9 mouse cellular contexts compared by ENCODE assay signal in the genomic region with DNA sequence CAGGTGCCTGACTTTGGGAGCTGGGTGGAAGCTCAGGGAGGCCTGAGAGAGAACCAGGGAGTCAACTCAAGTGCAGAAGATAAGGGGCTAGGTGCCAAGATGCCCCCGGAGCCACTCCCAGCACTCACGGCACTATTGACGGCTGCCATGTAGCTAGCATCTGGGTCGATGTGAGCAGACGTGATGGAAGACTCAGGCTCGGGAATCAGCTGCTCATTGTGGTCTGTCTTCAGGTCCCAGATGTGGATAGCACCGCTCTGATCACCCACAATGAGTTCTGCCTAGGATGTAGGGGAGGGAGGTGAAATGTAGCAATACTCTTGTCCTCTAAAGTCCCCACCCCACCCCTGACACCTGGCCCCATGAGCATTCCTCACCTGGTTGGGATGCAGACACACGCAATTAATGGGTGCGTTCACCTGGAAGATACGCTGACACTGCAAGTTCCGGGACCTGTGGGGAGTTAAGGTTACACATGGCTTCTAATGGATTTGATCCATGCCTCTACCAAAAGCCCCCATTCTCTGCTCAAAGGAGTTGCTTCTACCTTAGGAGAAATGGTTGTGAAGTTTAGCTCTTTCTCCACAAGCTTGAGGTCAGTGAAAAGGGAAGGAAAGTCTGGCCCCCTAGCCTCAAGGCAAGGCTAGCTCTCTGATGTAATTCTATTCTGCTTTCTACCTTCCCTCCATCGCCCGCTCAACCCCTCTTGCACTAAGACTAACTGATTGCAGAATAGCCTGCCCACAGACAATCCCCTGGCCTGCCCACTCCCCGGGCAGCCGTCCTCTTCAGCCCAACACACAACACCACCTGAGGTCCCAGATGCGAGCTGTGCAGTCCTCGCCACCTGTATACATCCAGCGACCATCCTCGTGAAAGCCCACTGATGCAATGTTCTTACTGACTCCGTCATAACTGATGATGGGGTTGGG. TPM values are rescaled to one million over a fixed set of nuclear protein-coding genes. Genes with fewer than 3 reads are reported as not detected.
A peak's percentile ranks its signal among the peaks of the same experiment; 100 is the strongest.
DNase-seq lines count a peak whose midpoint lies in the region; ATAC-seq lines count a peak whose summit lies in the region.
"Had no signal": no experiment of that assay in that cellular context is flagged by ENCODE, and none has a peak within 500 bp of the region (broad histone marks: within the 10 kb centered on the region; RNA-seq: fewer than 3 reads in every experiment).

No protein-coding gene starts in this region.

- 91% methylated on average over 20 of the region's 20 CpGs for WGBS in kidney, embryonic 14.5 days
- 88% methylated on average over 20 of the region's 20 CpGs for WGBS in embryonic facial prominence, embryonic 13.5 days
- 89% methylated on average over 20 of the region's 20 CpGs for WGBS in intestine, embryonic 15.5 days
- WGBS in midbrain, embryonic 16.5 days = 91% methylated on average over 20 of the region's 20 CpGs

- H3K9ac ChIP-seq in kidney, embryonic 14.5 days (ENCODE audit: low read depth, low read length) = peak overlapping the region; percentile 81; the same call in 1 of the 2 replicates
- H3K9ac ChIP-seq in embryonic facial prominence, embryonic 13.5 days = peak overlapping the region; percentile 91
- no peak overlapping the region for H3K9ac ChIP-seq in intestine, embryonic 15.5 days
- H3K9ac ChIP-seq in midbrain, embryonic 16.5 days (ENCODE audit: low read depth, low read length) = peak overlapping the region; percentile 90; the same call in 1 of the 2 replicates

- H3K4me2 ChIP-seq in kidney, embryonic 14.5 days (replicated peaks; ENCODE audit: low read depth, low read length) = peak overlapping the region; percentile 64; the same call in 1 of the 2 replicates
- H3K4me2 ChIP-seq in embryonic facial prominence, embryonic 13.5 days = peak overlapping the region; percentile 71
- peak overlapping the region; percentile 76 for H3K4me2 ChIP-seq in intestine, embryonic 15.5 days (replicated peaks)
- H3K4me2 ChIP-seq in midbrain, embryonic 16.5 days (ENCODE audit: low read length) = peak overlapping the region; percentile 73; the same call in 1 of the 2 replicates

- DNase-seq in kidney, postnatal 36 days = no peak
- DNase-seq in right cerebral cortex, postnatal 25 days = no peak
- no peak for DNase-seq in left cerebral cortex, postnatal 36 days (ENCODE audit: low spot score in 2 of 2)
- no peak for DNase-seq in gastrocnemius, adult 8-10 months (ENCODE audit: low spot score in 2 of 2)
- DNase-seq: heart, postnatal 36 days had no signal

- H3K27me3 ChIP-seq in kidney, embryonic 14.5 days (ENCODE audit: control insufficient read depth, insufficient read depth, low read length) = no peaks in the 10 kb centered on the region
- no peaks in the 10 kb centered on the region for H3K27me3 ChIP-seq in embryonic facial prominence, embryonic 13.5 days
- no peaks in the 10 kb centered on the region for H3K27me3 ChIP-seq in intestine, embryonic 15.5 days (replicated peaks)
- H3K27me3 ChIP-seq in midbrain, embryonic 16.5 days (ENCODE audit: control insufficient read depth, insufficient read depth, low read depth, low read length) = no peaks in the 10 kb centered on the region

- H3K36me3 ChIP-seq in kidney, embryonic 14.5 days (ENCODE audit: control insufficient read depth, insufficient read depth, low read length) = peaks cover 38% of the 10 kb centered on the region
- peaks cover 40% of the 10 kb centered on the region for H3K36me3 ChIP-seq in embryonic facial prominence, embryonic 13.5 days
- peaks cover 22% of the 10 kb centered on the region for H3K36me3 ChIP-seq in intestine, embryonic 15.5 days
- peaks cover 22% of the 10 kb centered on the region for H3K36me3 ChIP-seq in midbrain, embryonic 16.5 days (ENCODE audit: control insufficient read depth, insufficient read depth, low read length)

- intact Hi-C loops in left cerebral cortex, postnatal 36 days (cut with DNase I) = loop anchor here (5.0 kb wide), 1 partner anchor 35 kb away; no protein-coding TSS in a partner anchor

- H3K9me3 ChIP-seq in kidney, embryonic 14.5 days (ENCODE audit: control insufficient read depth, low read length) = no peaks in the 10 kb centered on the region
- no peaks in the 10 kb centered on the region for H3K9me3 ChIP-seq in embryonic facial prominence, embryonic 13.5 days
- no peaks in the 10 kb centered on the region for H3K9me3 ChIP-seq in intestine, embryonic 15.5 days
- no peaks in the 10 kb centered on the region for H3K9me3 ChIP-seq in midbrain, embryonic 16.5 days (replicated peaks; ENCODE audit: control insufficient read depth, low read length, poor library complexity, severe bottlenecking)

- no peak for ATAC-seq in kidney, embryonic 14.5 days (ENCODE audit: low FRiP score, low TSS enrichment)
- ATAC-seq in embryonic facial prominence, embryonic 13.5 days (ENCODE audit: insufficient number of reproducible peaks, insufficient read depth, low FRiP score, low TSS enrichment, low read depth) = no peak
- ATAC-seq in intestine, embryonic 15.5 days = no peak
- no peak for ATAC-seq in midbrain, embryonic 16.5 days

- H3K4me3 ChIP-seq in kidney, embryonic 14.5 days (ENCODE audit: low read length) = peak overlapping the region; percentile 75; the same call in 1 of the 2 replicates
- peak overlapping the region; percentile 76 for H3K4me3 ChIP-seq in embryonic facial prominence, embryonic 13.5 days
- H3K4me3 ChIP-seq in intestine, embryonic 15.5 days (replicated peaks) = no peak overlapping the region; the same call in 1 of the 2 replicates
- no peak overlapping the region for H3K4me3 ChIP-seq in midbrain, embryonic 16.5 days (ENCODE audit: low read depth, low read length)

- H3K27ac ChIP-seq in kidney, embryonic 14.5 days (ENCODE audit: low read depth, low read length) = no peak overlapping the region
- no peak overlapping the region for H3K27ac ChIP-seq in embryonic facial prominence, embryonic 13.5 days
- no peak overlapping the region for H3K27ac ChIP-seq in intestine, embryonic 15.5 days
- H3K27ac ChIP-seq in midbrain, embryonic 16.5 days (ENCODE audit: low read length) = no peak overlapping the region

- H3K4me1 ChIP-seq in kidney, embryonic 14.5 days (ENCODE audit: control insufficient read depth, insufficient read depth, low read length) = peaks cover 31% of the 10 kb centered on the region
- peaks cover 44% of the 10 kb centered on the region for H3K4me1 ChIP-seq in embryonic facial prominence, embryonic 13.5 days
- H3K4me1 ChIP-seq in intestine, embryonic 15.5 days (replicated peaks) = peaks cover 38% of the 10 kb centered on the region
- peaks cover 17% of the 10 kb centered on the region for H3K4me1 ChIP-seq in midbrain, embryonic 16.5 days (ENCODE audit: control insufficient read depth, insufficient read depth, low read length)

RNA-seq across cellular contexts. Expression of a gene that starts 1.6 kb away (rescaled TPM):
- 36.4 and 36.9 TPM in 2 replicates for polyA plus RNA-seq in kidney, embryonic 14.5 days (2014; fragmentation: Nextera tagmentation; extraction: Ambion mirVana)
- 32.5 and 33.2 TPM in 2 replicates for polyA plus RNA-seq in embryonic facial prominence, embryonic 13.5 days (2015; fragmentation: Nextera tagmentation; extraction: Ambion mirVana)
- 25.2 and 27.3 TPM in 2 replicates for polyA plus RNA-seq in intestine, embryonic 15.5 days (2015; fragmentation: Nextera tagmentation; extraction: Ambion mirVana)
- polyA plus RNA-seq in midbrain, embryonic 16.5 days (2015; fragmentation: Nextera tagmentation; extraction: Ambion mirVana) = 36.5 and 37.2 TPM in 2 replicates
- total RNA-seq in left cerebral cortex, postnatal 36 days (2021) = 10 to 100 TPM; 35.1 to 35.8 TPM
- 10 to 100 TPM in 2 of 4 experiments, 1 to 10 TPM in 2; 8.2 to 11.3 (median 9.6) TPM for total RNA-seq in gastrocnemius, adult 8-10 months (2022)

RNA-seq across cellular contexts. Expression of a gene that starts 3.6 kb away (rescaled TPM):
- polyA plus RNA-seq in kidney, embryonic 14.5 days (2014; fragmentation: Nextera tagmentation; extraction: Ambion mirVana) = 0.71 and 1.6 TPM in 2 replicates
- polyA plus RNA-seq in embryonic facial prominence, embryonic 13.5 days (2015; fragmentation: Nextera tagmentation; extraction: Ambion mirVana) = not detected in 2 replicates
- 0.40 and 0.68 TPM in 2 replicates for polyA plus RNA-seq in intestine, embryonic 15.5 days (2015; fragmentation: Nextera tagmentation; extraction: Ambion mirVana)
- polyA plus RNA-seq in midbrain, embryonic 16.5 days (2015; fragmentation: Nextera tagmentation; extraction: Ambion mirVana) = 0.40 TPM in 1 of 2 replicates, not detected in the other
- 1 to 10 TPM in 1 of 2 experiments, under 1 TPM in 1; 0.86 to 1.1 TPM for total RNA-seq in left cerebral cortex, postnatal 36 days (2021)
- not detected for total RNA-seq in gastrocnemius, adult 8-10 months (2022)
- total RNA-seq: heart, postnatal 36 days had no signal

RNA-seq across cellular contexts. Expression of a gene that starts 7.1 kb away (rescaled TPM):
- 54.1 and 65.0 TPM in 2 replicates for polyA plus RNA-seq in kidney, embryonic 14.5 days (2014; fragmentation: Nextera tagmentation; extraction: Ambion mirVana)
- polyA plus RNA-seq in embryonic facial prominence, embryonic 13.5 days (2015; fragmentation: Nextera tagmentation; extraction: Ambion mirVana) = 47.4 and 48.7 TPM in 2 replicates
- 79.9 and 80.6 TPM in 2 replicates for polyA plus RNA-seq in intestine, embryonic 15.5 days (2015; fragmentation: Nextera tagmentation; extraction: Ambion mirVana)
- polyA plus RNA-seq in midbrain, embryonic 16.5 days (2015; fragmentation: Nextera tagmentation; extraction: Ambion mirVana) = 64.2 and 70.2 TPM in 2 replicates
- 10 to 100 TPM; 60.4 to 75.1 TPM for total RNA-seq in left cerebral cortex, postnatal 36 days (2021)
- 10 to 100 TPM; 55.1 to 60.3 (median 60.2) TPM for total RNA-seq in gastrocnemius, adult 8-10 months (2022)

RNA-seq across cellular contexts. Expression of a gene that starts 7.2 kb away (rescaled TPM):
- polyA plus RNA-seq in kidney, embryonic 14.5 days (2014; fragmentation: Nextera tagmentation; extraction: Ambion mirVana) = 21.6 and 23.2 TPM in 2 replicates
- 44.4 and 46.4 TPM in 2 replicates for polyA plus RNA-seq in embryonic facial prominence, embryonic 13.5 days (2015; fragmentation: Nextera tagmentation; extraction: Ambion mirVana)
- polyA plus RNA-seq in intestine, embryonic 15.5 days (2015; fragmentation: Nextera tagmentation; extraction: Ambion mirVana) = 23.0 and 29.3 TPM in 2 replicates
- 46.4 and 50.2 TPM in 2 replicates for polyA plus RNA-seq in midbrain, embryonic 16.5 days (2015; fragmentation: Nextera tagmentation; extraction: Ambion mirVana)
- 10 to 100 TPM; 26.2 to 40.9 TPM for total RNA-seq in left cerebral cortex, postnatal 36 days (2021)
- total RNA-seq in gastrocnemius, adult 8-10 months (2022) = 10 to 100 TPM; 13.6 to 14.6 (median 14.2) TPM

RNA-seq across cellular contexts. Expression of a gene that starts 11.1 kb away (rescaled TPM):
- polyA plus RNA-seq in kidney, embryonic 14.5 days (2014; fragmentation: Nextera tagmentation; extraction: Ambion mirVana) = 1.6 and 1.8 TPM in 2 replicates
- polyA plus RNA-seq in embryonic facial prominence, embryonic 13.5 days (2015; fragmentation: Nextera tagmentation; extraction: Ambion mirVana) = 3.5 and 5.4 TPM in 2 replicates
- polyA plus RNA-seq in intestine, embryonic 15.5 days (2015; fragmentation: Nextera tagmentation; extraction: Ambion mirVana) = 1.5 and 1.8 TPM in 2 replicates
- polyA plus RNA-seq in midbrain, embryonic 16.5 days (2015; fragmentation: Nextera tagmentation; extraction: Ambion mirVana) = 43.6 and 45.7 TPM in 2 replicates
- total RNA-seq in left cerebral cortex, postnatal 36 days (2021) = 100 to 1,000 TPM; 110 to 140 TPM
- under 1 TPM in 2 of 4 experiments, not detected in 2; 0.05 to 0.21 TPM for total RNA-seq in gastrocnemius, adult 8-10 months (2022)

Comparison
In these comparisons a context has a peak if more than half of its experiments do, and no peak if none do; other contexts are left out.
1. H3K4me3 ChIP-seq: peak in kidney, embryonic 14.5 days (single experiment) and embryonic facial prominence, embryonic 13.5 days (single experiment); none in intestine, embryonic 15.5 days (single experiment) and midbrain, embryonic 16.5 days (single experiment).
2. Peak in every context shown above with its lines, with median percentiles within 50 percentile points of each other: H3K4me2 ChIP-seq.